Mouse (Mus musculus) kidney, postnatal 10 days (tissue): Measurements from ENCODE around the gene Gm9913.

Experiments used
- DNase-seq: peaks from one replicate; pipeline ENCODE4 v3.0.0; 2021; ENCODE audit warnings: mixed read lengths

Gm9913 gene

GRCm38 (mm10) chr2:125505006-125505745, at the start of gene Gm9913:
Gene Gm9913 (plus strand): TSS chr2:125505089.
- DNase-seq, result peak; percentile 72

- no peak for DNase-seq
These were observed 48.7 kb upstream of the Gm9913 start for GRCm38 (mm10) chr2:125456059-125456789.

GRCm38 (mm10) chr2:125459087-125459486, 45.8 kb upstream of the Gm9913 start:
- DNase-seq, result no peak

GRCm38 (mm10) chr2:125464036-125464435, 40.9 kb upstream of the Gm9913 start:
- DNase-seq, result peak; percentile 30

GRCm38 (mm10) chr2:125470553-125471295, 34.2 kb upstream of the Gm9913 start:
- DNase-seq, result peak; percentile 55

- no peak for DNase-seq
These were observed 33.2 kb upstream of the Gm9913 start for GRCm38 (mm10) chr2:125471721-125472120.

GRCm38 (mm10) chr2:125473228-125473627, 31.7 kb upstream of the Gm9913 start:
- DNase-seq, result peak; percentile 33

- peak; percentile 51 for DNase-seq
These were observed 30.2 kb upstream of the Gm9913 start for GRCm38 (mm10) chr2:125474690-125475089.

- peak; percentile 24 for DNase-seq
These were observed 28.7 kb upstream of the Gm9913 start for GRCm38 (mm10) chr2:125476231-125476630.

GRCm38 (mm10) chr2:125477367-125477766, 27.5 kb upstream of the Gm9913 start:
- DNase-seq, result no peak

- no peak for DNase-seq
These were observed 26.2 kb upstream of the Gm9913 start for GRCm38 (mm10) chr2:125478705-125479104.

GRCm38 (mm10) chr2:125480057-125480456, 24.8 kb upstream of the Gm9913 start:
- peak; percentile 39 for DNase-seq

- peak; percentile 2 for DNase-seq
These were observed 23.8 kb upstream of the Gm9913 start for GRCm38 (mm10) chr2:125481116-125481515.

- peak; percentile 5 for DNase-seq
These were observed 23.2 kb upstream of the Gm9913 start for GRCm38 (mm10) chr2:125481531-125482317.

- DNase-seq, result peak; percentile 48
These were observed 20.7 kb upstream of the Gm9913 start for GRCm38 (mm10) chr2:125484164-125484563.

GRCm38 (mm10) chr2:125484910-125485309, 20.0 kb upstream of the Gm9913 start:
- DNase-seq, result no peak

GRCm38 (mm10) chr2:125489979-125490378, 14.9 kb upstream of the Gm9913 start:
- DNase-seq, result no peak

GRCm38 (mm10) chr2:125492050-125492900, 12.6 kb upstream of the Gm9913 start:
- peak; percentile 33 for DNase-seq

- no peak for DNase-seq
These were observed 10.6 kb upstream of the Gm9913 start for GRCm38 (mm10) chr2:125494291-125494690.

- DNase-seq, result peak; percentile 26
These were observed 9.8 kb upstream of the Gm9913 start for GRCm38 (mm10) chr2:125494831-125495812.
